In the genomic region with DNA sequence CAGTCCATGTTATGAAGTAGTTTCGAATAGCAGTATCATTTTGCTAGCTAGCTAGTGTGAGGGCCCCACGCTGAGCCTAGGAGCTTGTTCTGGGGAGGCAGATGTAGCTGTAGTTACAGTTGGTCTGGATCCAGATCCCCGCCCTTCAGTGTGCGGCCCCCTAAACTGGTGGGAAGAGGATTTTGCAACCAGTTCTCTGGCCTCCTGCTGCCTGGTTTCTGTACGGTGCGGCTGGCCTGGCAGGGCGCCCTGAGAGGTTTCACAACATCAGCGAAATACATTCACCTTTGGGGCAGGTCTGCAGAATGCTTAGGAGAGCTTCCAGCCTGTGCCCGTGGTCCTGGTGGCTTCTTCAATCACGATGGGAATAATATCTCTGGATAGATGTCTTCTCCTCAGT, we compare ENCODE assay signal across 12 mouse cellular contexts. TPM values are rescaled to one million over a fixed set of nuclear protein-coding genes. Genes with fewer than 3 reads are reported as not detected.
DNase-seq lines count a peak whose midpoint lies in the region; ATAC-seq and TF ChIP-seq lines count a peak whose summit lies in the region.
"Had no signal": no experiment of that assay in that cellular context is flagged by ENCODE, and none has a peak within 500 bp of the region (broad histone marks: within the 10 kb centered on the region; RNA-seq: fewer than 3 reads in every experiment).

No protein-coding gene starts in this region.

- DNase-seq in heart, postnatal 10 days = no peak
- DNase-seq in adrenal gland, postnatal 36 days = peak; percentile 62 to 69
- DNase-seq in kidney, postnatal 0 days (ENCODE audit: low spot score) = no peak
- DNase-seq in lung, postnatal 14 days = peak; percentile 68
- DNase-seq in retina, embryonic 14.5 days (ENCODE audit: low spot score) = no peak
- no peak for DNase-seq in frontal cortex, postnatal 36 days (ENCODE audit: low spot score in 2 of 2)
- no peak for DNase-seq in left cerebral cortex, adult 18-20 months (ENCODE audit: low spot score in 2 of 2)

- 0 out of 2 replicates have a peak, but pooled peaks cover 5% of the 10 kb centered on the region for H3K36me3 ChIP-seq in heart, embryonic 12.5 days
- no peaks in the 10 kb centered on the region for H3K36me3 ChIP-seq in kidney, postnatal 0 days (ENCODE audit: insufficient read depth, low read length)

- intact Hi-C loops in heart, postnatal 10 days (cut with DNase I) = no loop called here

- peaks cover 10% of the 10 kb centered on the region; the same call in 1 of the 2 replicates for H3K27me3 ChIP-seq in heart, embryonic 12.5 days (replicated peaks)
- no peaks in the 10 kb centered on the region for H3K27me3 ChIP-seq in kidney, postnatal 0 days (ENCODE audit: insufficient read depth, low read length)

- H3K4me1 ChIP-seq in heart, embryonic 12.5 days (replicated peaks) = peaks cover 19% of the 10 kb centered on the region
- H3K4me1 ChIP-seq in kidney, postnatal 0 days (replicated peaks; ENCODE audit: insufficient read depth, low read length) = 0 out of 2 replicates have a peak, but pooled peaks cover 7% of the 10 kb centered on the region

- ATAC-seq in heart, embryonic 12.5 days (ENCODE audit: insufficient number of reproducible peaks, low FRiP score) = no peak
- no peak for ATAC-seq in kidney, postnatal 0 days (replicated peaks; ENCODE audit: low FRiP score, low read depth)

- 71% methylated on average over 10 of the region's 10 CpGs for WGBS in heart, embryonic 12.5 days
- whole genome bisulfite sequencing in kidney, postnatal 0 days = 36% methylated on average over 10 of the region's 10 CpGs

- H3K9me3 ChIP-seq in heart, embryonic 12.5 days (replicated peaks) = no peaks in the 10 kb centered on the region
- no peaks in the 10 kb centered on the region for H3K9me3 ChIP-seq in kidney, postnatal 0 days (replicated peaks; ENCODE audit: low read length)
- H3K9me3 ChIP-seq: G1E had no signal

- TF ChIP-seq CTCF in kidney, postnatal 0 days (IDR thresholded peaks at IDR 0.05; ENCODE audit: low read depth) = no peak

- H3K4me2 ChIP-seq in heart, embryonic 12.5 days = no peak overlapping the region
- H3K4me2 ChIP-seq in kidney, postnatal 0 days (ENCODE audit: low read length) = peak overlapping the region; percentile 88

- H3K9ac ChIP-seq in heart, embryonic 12.5 days = peak overlapping the region; percentile 46; the same call in 1 of the 2 replicates
- 0 out of 2 replicates have a peak overlapping the region, but pooled peaks have one; percentile 79 for H3K9ac ChIP-seq in kidney, postnatal 0 days (ENCODE audit: low read depth, low read length)

- H3K4me3 ChIP-seq in heart, embryonic 12.5 days = no peak overlapping the region
- peak overlapping the region; percentile 83 for H3K4me3 ChIP-seq in kidney, postnatal 0 days (replicated peaks; ENCODE audit: low read depth, low read length)

- H3K27ac ChIP-seq in heart, embryonic 12.5 days (ENCODE audit: poor library complexity, severe bottlenecking) = no peak overlapping the region
- peak overlapping the region; percentile 87 for H3K27ac ChIP-seq in kidney, postnatal 0 days

RNA-seq across cellular contexts. Expression of gene Aldh4a1, which starts 2.0 kb away (rescaled TPM):
- polyA plus RNA-seq in heart, embryonic 12.5 days (2016; fragmentation: Nextera tagmentation; extraction: Ambion mirVana) = 22.7 and 23.2 TPM in 2 replicates
- total RNA-seq in heart, postnatal 10 days (2021) = 10 to 100 TPM; 15.6 to 15.7 TPM
- total RNA-seq in adrenal gland, postnatal 36 days (2021) = 100 to 1,000 TPM in 1 of 2 experiments, 10 to 100 TPM in 1; 57.8 to 136 TPM
- 91.0 and 106 TPM in 2 replicates for polyA plus RNA-seq in kidney, postnatal 0 days (2015; fragmentation: Nextera tagmentation; extraction: Ambion mirVana)
- 10 to 100 TPM; 17.6 to 19.1 TPM for total RNA-seq in left cerebral cortex, adult 18-20 months (2021)

RNA-seq across cellular contexts. Expression of gene Gm21969, which starts 21.7 kb away (rescaled TPM):
- polyA plus RNA-seq in heart, embryonic 12.5 days (2016; fragmentation: Nextera tagmentation; extraction: Ambion mirVana) = not detected in 2 replicates
- not detected for total RNA-seq in heart, postnatal 10 days (2021)
- not detected for total RNA-seq in adrenal gland, postnatal 36 days (2021)
- 0.04 TPM in 1 of 2 replicates, not detected in the other for polyA plus RNA-seq in kidney, postnatal 0 days (2015; fragmentation: Nextera tagmentation; extraction: Ambion mirVana)
- total RNA-seq in left cerebral cortex, adult 18-20 months (2021) = under 1 TPM in 1 of 2 experiments, not detected in 1; 0.12 TPM
- total RNA-seq: common myeloid progenitor, adult 5-6 weeks; G1E; layer of hippocampus, postnatal 36 days had no signal

RNA-seq across cellular contexts. Expression of gene Tas1r2, which starts 28.6 kb away (rescaled TPM):
- polyA plus RNA-seq in heart, embryonic 12.5 days (2016; fragmentation: Nextera tagmentation; extraction: Ambion mirVana) = 0.05 TPM in 1 of 2 replicates, not detected in the other
- not detected for total RNA-seq in heart, postnatal 10 days (2021)
- total RNA-seq in adrenal gland, postnatal 36 days (2021) = not detected
- polyA plus RNA-seq in kidney, postnatal 0 days (2015; fragmentation: Nextera tagmentation; extraction: Ambion mirVana) = not detected in 2 replicates
- not detected for total RNA-seq in left cerebral cortex, adult 18-20 months (2021)
- total RNA-seq: common myeloid progenitor, adult 5-6 weeks; G1E; layer of hippocampus, postnatal 36 days had no signal
- polyA plus RNA-seq: G1E; spleen, adult 2 months had no signal

Comparison
In these comparisons a context has a peak if more than half of its experiments do, and no peak if none do; other contexts are left out.
1. DNase-seq: peak in adrenal gland, postnatal 36 days (2 of 2) and lung, postnatal 14 days (single experiment); none in heart, postnatal 10 days (0 of 2), kidney, postnatal 0 days (single experiment), retina, embryonic 14.5 days (single experiment), frontal cortex, postnatal 36 days (0 of 2) and left cerebral cortex, adult 18-20 months (0 of 2).